Mouse (Mus musculus): ENCODE measurements around the gene Tnfrsf26. TPM values are rescaled to one million over a fixed set of nuclear protein-coding genes. Genes with fewer than 3 reads are reported as not detected.

The Tnfrsf26 gene
- polyA plus RNA-seq, 1 experiment: not detected

DNA sequence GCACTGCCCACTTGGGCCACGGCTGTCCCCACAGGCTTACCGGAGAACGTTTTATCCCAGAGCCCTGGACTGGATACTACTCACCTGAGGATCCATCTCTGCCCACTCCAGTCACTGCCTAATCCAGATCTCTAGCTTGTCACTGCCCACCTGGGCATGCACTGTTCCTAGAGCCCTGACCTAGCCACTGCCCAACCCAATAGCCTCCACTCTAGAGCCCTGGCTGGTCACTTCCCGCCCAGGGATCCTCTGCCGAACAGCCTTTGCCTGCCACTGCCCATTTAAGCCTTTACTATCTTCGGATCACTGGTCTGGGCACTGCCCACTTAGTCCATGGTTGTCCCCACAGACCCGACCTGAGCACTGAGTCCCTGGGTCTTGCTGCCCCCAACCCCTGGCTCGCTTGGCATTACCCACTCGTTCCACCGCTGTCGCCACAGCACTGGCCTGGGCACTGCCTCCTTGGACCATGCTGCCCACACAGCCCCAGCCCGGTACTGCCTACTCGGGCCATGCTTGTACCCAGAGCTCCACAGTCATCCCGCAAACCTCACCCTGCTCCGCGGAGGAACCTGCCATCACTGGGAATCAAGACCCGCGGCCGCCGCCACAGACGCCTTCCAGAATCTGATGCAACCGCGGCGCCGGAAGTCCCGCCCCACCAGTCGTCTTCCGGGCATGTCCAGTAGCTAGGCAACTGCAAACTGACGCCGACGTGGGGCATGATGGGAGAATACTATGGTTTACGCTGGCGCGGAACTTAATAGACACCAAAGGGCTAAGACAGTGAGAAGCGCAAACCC, 28.9 kb downstream of the Tnfrsf26 start, which contains the start of gene Cars:
Gene Cars (minus strand): TSS at position 663 of the 803 bp plus-strand sequence.
- TF ChIP-seq CTCF (IDR thresholded peaks at IDR 0.05; ENCODE audit: control insufficient read depth, insufficient read depth, insufficient replicate concordance, low read depth, low read length): no peak
- TF ChIP-seq POLR2A (IDR thresholded peaks at IDR 0.05; ENCODE audit: control insufficient read depth, low read depth, low read length): peak; percentile 92
- H3K36me3 ChIP-seq (ENCODE audit: control insufficient read depth, insufficient read depth, low read length): no peaks in the 10 kb centered on the region
- H3K4me3 ChIP-seq (ENCODE audit: control insufficient read depth, low read depth, low read length): peak within 1 kb of the TSS; percentile 97
- H3K4me1 ChIP-seq (ENCODE audit: control insufficient read depth, insufficient read depth, low read length): peaks cover 4% of the 10 kb centered on the region
- H3K27me3 ChIP-seq (ENCODE audit: control insufficient read depth, insufficient read depth, low read length): no peaks in the 10 kb centered on the region
- H3K27ac ChIP-seq (ENCODE audit: control insufficient read depth, insufficient read depth, low read depth, low read length): peak within 1 kb of the TSS; percentile 76

DNA sequence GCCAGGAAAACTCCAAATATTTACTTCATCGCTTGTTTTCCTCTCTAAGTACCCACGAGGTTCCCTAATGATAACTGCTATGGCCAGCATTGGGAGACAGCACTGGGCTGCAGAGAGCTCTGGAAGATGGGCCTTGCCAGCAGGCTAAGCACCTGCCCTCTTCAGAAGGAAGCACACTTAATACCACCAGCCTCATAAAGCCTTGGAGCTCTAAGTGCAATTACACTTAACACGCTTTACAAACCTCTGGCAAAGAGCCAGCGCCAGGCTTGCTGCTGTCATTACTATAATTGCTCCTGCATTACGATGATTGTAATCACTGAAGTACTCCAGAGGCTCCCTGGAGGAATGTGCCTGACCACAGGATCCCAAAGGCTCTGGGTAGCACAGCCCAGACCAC, 33.7 kb downstream of the Tnfrsf26 start:
- no peaks in the 10 kb centered on the region; the same call in 1 of the 2 replicates for H3K36me3 ChIP-seq (ENCODE audit: control insufficient read depth, insufficient read depth, low read length)
- no peak overlapping the region for H3K4me3 ChIP-seq (ENCODE audit: control insufficient read depth, low read depth, low read length)
- peaks cover 4% of the 10 kb centered on the region for H3K4me1 ChIP-seq (ENCODE audit: control insufficient read depth, insufficient read depth, low read length)
- no peak overlapping the region for H3K27ac ChIP-seq (ENCODE audit: control insufficient read depth, insufficient read depth, low read depth, low read length)
- TF ChIP-seq CTCF (IDR thresholded peaks at IDR 0.05; ENCODE audit: control insufficient read depth, insufficient read depth, insufficient replicate concordance, low read depth, low read length): no peak
- no peak for TF ChIP-seq POLR2A (IDR thresholded peaks at IDR 0.05; ENCODE audit: control insufficient read depth, low read depth, low read length)
- no peaks in the 10 kb centered on the region for H3K27me3 ChIP-seq (ENCODE audit: control insufficient read depth, insufficient read depth, low read length)

DNA sequence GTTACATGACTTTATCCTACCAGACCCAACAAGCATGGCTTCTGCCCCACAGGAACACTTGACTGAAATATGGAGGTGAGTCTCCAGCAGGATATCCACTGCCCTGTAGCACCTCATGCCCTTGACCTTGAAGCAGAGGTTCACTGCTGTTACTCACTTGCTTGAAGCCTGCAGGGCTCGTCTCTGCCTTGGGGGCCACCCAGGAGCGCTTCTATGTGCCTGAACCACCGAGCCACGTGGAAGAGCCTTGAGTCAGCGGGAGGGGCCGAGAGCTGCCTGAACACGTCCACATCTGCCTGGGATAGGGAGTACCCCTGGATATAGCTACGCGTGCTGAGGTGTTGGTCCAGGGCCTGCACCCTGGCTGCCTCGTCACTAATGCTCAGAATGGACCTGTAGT, 36.3 kb downstream of the Tnfrsf26 start:
- H3K4me3 ChIP-seq (ENCODE audit: control insufficient read depth, low read depth, low read length): no peak overlapping the region
- no peak for TF ChIP-seq CTCF (IDR thresholded peaks at IDR 0.05; ENCODE audit: control insufficient read depth, insufficient read depth, insufficient replicate concordance, low read depth, low read length)
- no peaks in the 10 kb centered on the region; the same call in 1 of the 2 replicates for H3K36me3 ChIP-seq (ENCODE audit: control insufficient read depth, insufficient read depth, low read length)
- H3K27ac ChIP-seq (ENCODE audit: control insufficient read depth, insufficient read depth, low read depth, low read length): no peak overlapping the region
- H3K27me3 ChIP-seq (ENCODE audit: control insufficient read depth, insufficient read depth, low read length): no peaks in the 10 kb centered on the region
- no peaks in the 10 kb centered on the region for H3K4me1 ChIP-seq (ENCODE audit: control insufficient read depth, insufficient read depth, low read length)

GRCm38 (mm10) chr7:143588006-143588405, 40.5 kb downstream of the Tnfrsf26 start:
- TF ChIP-seq CTCF (IDR thresholded peaks at IDR 0.05; ENCODE audit: control insufficient read depth, insufficient read depth, insufficient replicate concordance, low read depth, low read length): no peak
- no peak overlapping the region for H3K4me3 ChIP-seq (ENCODE audit: control insufficient read depth, low read depth, low read length)
- H3K4me1 ChIP-seq (ENCODE audit: control insufficient read depth, insufficient read depth, low read length): no peaks in the 10 kb centered on the region
- H3K27me3 ChIP-seq (ENCODE audit: control insufficient read depth, insufficient read depth, low read length): no peaks in the 10 kb centered on the region
- H3K27ac ChIP-seq (ENCODE audit: control insufficient read depth, insufficient read depth, low read depth, low read length): no peak overlapping the region
- peaks cover 3% of the 10 kb centered on the region for H3K36me3 ChIP-seq (ENCODE audit: control insufficient read depth, insufficient read depth, low read length)

DNA sequence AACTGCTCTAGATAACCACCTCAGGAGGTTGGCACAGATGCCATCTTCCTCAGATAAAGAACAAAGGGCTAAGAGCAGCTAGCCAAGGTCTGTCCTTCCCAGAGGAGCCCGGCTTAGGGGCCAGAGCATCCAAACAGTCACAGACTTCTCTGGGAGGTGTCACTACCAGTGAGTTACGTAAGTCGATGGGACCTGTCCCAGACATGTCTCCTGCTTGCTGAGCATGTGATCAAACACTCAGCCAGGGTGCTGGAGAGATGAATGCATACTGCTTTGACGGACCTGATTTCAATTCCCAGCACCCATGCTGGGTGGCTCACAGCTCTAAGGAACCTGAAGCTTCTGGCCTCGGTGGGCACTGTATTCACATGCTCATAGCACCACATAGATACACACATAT, 40.9 kb downstream of the Tnfrsf26 start:
- Histone ChIP-seq H3K4me3 (ENCODE audit: control insufficient read depth, low read depth, low read length) (no peak overlapping the region), H3K36me3 (ENCODE audit: control insufficient read depth, insufficient read depth, low read length) (peaks cover 3% of the 10 kb centered on the region), H3K27me3 (ENCODE audit: control insufficient read depth, insufficient read depth, low read length) (no peaks in the 10 kb centered on the region), H3K4me1 (ENCODE audit: control insufficient read depth, insufficient read depth, low read length) (no peaks in the 10 kb centered on the region), H3K27ac (ENCODE audit: control insufficient read depth, insufficient read depth, low read depth, low read length) (no peak overlapping the region)
- TF ChIP-seq POLR2A (IDR thresholded peaks at IDR 0.05; ENCODE audit: control insufficient read depth, low read depth, low read length) (no peak), CTCF (IDR thresholded peaks at IDR 0.05; ENCODE audit: control insufficient read depth, insufficient read depth, insufficient replicate concordance, low read depth, low read length) (no peak)

GRCm38 (mm10) chr7:143583956-143584355, 44.6 kb downstream of the Tnfrsf26 start:
- Histone ChIP-seq H3K4me1 (ENCODE audit: control insufficient read depth, insufficient read depth, low read length) (no peaks in the 10 kb centered on the region), H3K27me3 (ENCODE audit: control insufficient read depth, insufficient read depth, low read length) (no peaks in the 10 kb centered on the region), H3K27ac (ENCODE audit: control insufficient read depth, insufficient read depth, low read depth, low read length) (no peak overlapping the region), H3K4me3 (ENCODE audit: control insufficient read depth, low read depth, low read length) (no peak overlapping the region), H3K36me3 (ENCODE audit: control insufficient read depth, insufficient read depth, low read length) (peaks cover 3% of the 10 kb centered on the region)
- TF ChIP-seq CTCF (IDR thresholded peaks at IDR 0.05; ENCODE audit: control insufficient read depth, insufficient read depth, insufficient replicate concordance, low read depth, low read length) (peak; percentile 65; the same call in 1 of the 2 replicates), POLR2A (IDR thresholded peaks at IDR 0.05; ENCODE audit: control insufficient read depth, low read depth, low read length) (no peak)

- Histone ChIP-seq H3K27ac (ENCODE audit: control insufficient read depth, insufficient read depth, low read depth, low read length) (no peak overlapping the region), H3K36me3 (ENCODE audit: control insufficient read depth, insufficient read depth, low read length) (peaks cover 3% of the 10 kb centered on the region), H3K4me3 (ENCODE audit: control insufficient read depth, low read depth, low read length) (no peak overlapping the region), H3K4me1 (ENCODE audit: control insufficient read depth, insufficient read depth, low read length) (no peaks in the 10 kb centered on the region), H3K27me3 (ENCODE audit: control insufficient read depth, insufficient read depth, low read length) (no peaks in the 10 kb centered on the region)
- TF ChIP-seq POLR2A (IDR thresholded peaks at IDR 0.05; ENCODE audit: control insufficient read depth, low read depth, low read length) (no peak), CTCF (IDR thresholded peaks at IDR 0.05; ENCODE audit: control insufficient read depth, insufficient read depth, insufficient replicate concordance, low read depth, low read length) (no peak)
Observed at GRCm38 (mm10) chr7:143583025-143583424, 45.5 kb downstream of the Tnfrsf26 start.
